Comparison of ENCODE assay signal across 8 mouse cellular contexts in genomic region chr8:94387785-94388184, GRCm38 (mm10). TPM values are rescaled to one million over a fixed set of nuclear protein-coding genes. Genes with fewer than 3 reads are reported as not detected.
DNase-seq lines count a peak whose midpoint lies in the region; ATAC-seq and TF ChIP-seq lines count a peak whose summit lies in the region.

No protein-coding gene starts in this region.

- H3K4me1 ChIP-seq in cerebellum, adult 2 months (ENCODE audit: control insufficient read depth, insufficient read depth, low read length): peaks cover 2% of the 10 kb centered on the region; the same call in 1 of the 2 replicates
- H3K4me1 ChIP-seq in limb, embryonic 13.5 days: peaks cover 15% of the 10 kb centered on the region
- peaks cover 5% of the 10 kb centered on the region; the same call in 1 of the 2 replicates for H3K4me1 ChIP-seq in stomach, embryonic 15.5 days

- H3K9ac ChIP-seq in limb, embryonic 13.5 days: peak overlapping the region; percentile 84
- H3K9ac ChIP-seq in stomach, embryonic 15.5 days: peak overlapping the region; percentile 38; the same call in 1 of the 2 replicates

- peaks cover 5% of the 10 kb centered on the region; the same call in 1 of the 2 replicates for H3K9me3 ChIP-seq in limb, embryonic 13.5 days
- no peaks in the 10 kb centered on the region for H3K9me3 ChIP-seq in stomach, embryonic 15.5 days

- no peak for TF ChIP-seq CTCF in cerebellum, adult 2 months (IDR thresholded peaks at IDR 0.05; ENCODE audit: borderline replicate concordance, insufficient read depth, low read depth, low read length)

- peak overlapping the region; percentile 57; the same call in 1 of the 2 replicates for H3K27ac ChIP-seq in cerebellum, adult 2 months (ENCODE audit: insufficient read depth, low read length)
- no peak overlapping the region; the same call in 1 of the 2 replicates for H3K27ac ChIP-seq in limb, embryonic 13.5 days
- peak overlapping the region; percentile 90 for H3K27ac ChIP-seq in stomach, embryonic 15.5 days

- ATAC-seq in limb, embryonic 13.5 days (ENCODE audit: low FRiP score, low read depth): no peak
- ATAC-seq in stomach, embryonic 15.5 days (ENCODE audit: insufficient read depth, low FRiP score, low read depth): no peak
- no peak for ATAC-seq in megakaryocyte-erythroid progenitor cell, adult 5-6 weeks (replicated peaks; ENCODE audit: low FRiP score, low TSS enrichment, poor library complexity, severe bottlenecking)

- no peaks in the 10 kb centered on the region for H3K27me3 ChIP-seq in cerebellum, adult 2 months (ENCODE audit: control insufficient read depth, insufficient read depth, low read length)
- no peaks in the 10 kb centered on the region for H3K27me3 ChIP-seq in limb, embryonic 13.5 days
- H3K27me3 ChIP-seq in stomach, embryonic 15.5 days (replicated peaks): no peaks in the 10 kb centered on the region

- WGBS in cerebellum, adult 2 months: 2% methylated on average over 6 of the region's 6 CpGs
- WGBS in limb, embryonic 13.5 days: 30% methylated on average over 6 of the region's 6 CpGs
- 18% methylated on average over 6 of the region's 6 CpGs for WGBS in stomach, embryonic 15.5 days

- H3K36me3 ChIP-seq in limb, embryonic 13.5 days: peaks cover 35% of the 10 kb centered on the region
- H3K36me3 ChIP-seq in stomach, embryonic 15.5 days: peaks cover 32% of the 10 kb centered on the region

- peak overlapping the region; percentile 92 for H3K4me2 ChIP-seq in limb, embryonic 13.5 days (replicated peaks)
- H3K4me2 ChIP-seq in stomach, embryonic 15.5 days: peak overlapping the region; percentile 74

- TF ChIP-seq POLR2A in cerebellum, adult 2 months (IDR thresholded peaks at IDR 0.05; ENCODE audit: borderline replicate concordance, insufficient read depth, low read length): no peak

- no peak for DNase-seq in cerebellum, adult 2 months
- DNase-seq in cerebellum, postnatal 10 days: no peak
- DNase-seq in retina, embryonic 14.5 days (ENCODE audit: low spot score): peak; percentile 9
- DNase-seq in retina, postnatal 1 day: no peak
- no peak for DNase-seq in gastrocnemius, postnatal 25 days

- H3K4me3 ChIP-seq in cerebellum, adult 2 months (replicated peaks; ENCODE audit: insufficient read depth, low read depth, low read length): peak overlapping the region; percentile 92
- peak overlapping the region; percentile 86 for H3K4me3 ChIP-seq in limb, embryonic 13.5 days
- H3K4me3 ChIP-seq in stomach, embryonic 15.5 days (replicated peaks): peak overlapping the region; percentile 80

RNA-seq across cellular contexts. Expression of gene Herpud1, which starts 1.5 kb away (rescaled TPM):
- 119 and 125 TPM in 2 replicates for polyA plus RNA-seq in cerebellum, adult 2 months (2012; rRNA removed)
- polyA plus RNA-seq in limb, embryonic 13.5 days (2015; fragmentation: Nextera tagmentation; extraction: Ambion mirVana): 61.2 and 68.7 TPM in 2 replicates
- 144 and 158 TPM in 2 replicates for polyA plus RNA-seq in stomach, embryonic 15.5 days (2015; fragmentation: Nextera tagmentation; extraction: Ambion mirVana)
- 31.8 and 41.0 TPM in 2 replicates for total RNA-seq in megakaryocyte-erythroid progenitor cell, adult 5-6 weeks (2014; fragmentation: Nextera tagmentation)
- 43.7 and 50.8 TPM in 2 replicates for total RNA-seq in megakaryocyte-erythroid progenitor cell, adult 5-6 weeks (2017)
- 10 to 100 TPM; 78.0 to 80.1 TPM for total RNA-seq in gastrocnemius, postnatal 25 days (2021)

RNA-seq across cellular contexts. Expression of gene Nlrc5, which starts 46.4 kb away (rescaled TPM):
- polyA plus RNA-seq in cerebellum, adult 2 months (2012; rRNA removed): 0.71 and 0.82 TPM in 2 replicates
- polyA plus RNA-seq in limb, embryonic 13.5 days (2015; fragmentation: Nextera tagmentation; extraction: Ambion mirVana): 0.33 and 0.34 TPM in 2 replicates
- 0.51 and 0.54 TPM in 2 replicates for polyA plus RNA-seq in stomach, embryonic 15.5 days (2015; fragmentation: Nextera tagmentation; extraction: Ambion mirVana)
- total RNA-seq in megakaryocyte-erythroid progenitor cell, adult 5-6 weeks (2014; fragmentation: Nextera tagmentation): 39.9 and 47.6 TPM in 2 replicates
- total RNA-seq in megakaryocyte-erythroid progenitor cell, adult 5-6 weeks (2017): 25.4 and 30.9 TPM in 2 replicates
- 1 to 10 TPM in 1 of 2 experiments, under 1 TPM in 1; 0.20 to 1.3 TPM for total RNA-seq in gastrocnemius, postnatal 25 days (2021)

RNA-seq across cellular contexts. Expression of gene Slc12a3, which starts 58.8 kb away (rescaled TPM):
- polyA plus RNA-seq in cerebellum, adult 2 months (2012; rRNA removed): 1.7 and 2.2 TPM in 2 replicates
- polyA plus RNA-seq in limb, embryonic 13.5 days (2015; fragmentation: Nextera tagmentation; extraction: Ambion mirVana): not detected in 2 replicates
- polyA plus RNA-seq in stomach, embryonic 15.5 days (2015; fragmentation: Nextera tagmentation; extraction: Ambion mirVana): 0.08 and 0.09 TPM in 2 replicates
- total RNA-seq in megakaryocyte-erythroid progenitor cell, adult 5-6 weeks (2014; fragmentation: Nextera tagmentation): 0.12 and 1.8 TPM in 2 replicates
- not detected in 2 replicates for total RNA-seq in megakaryocyte-erythroid progenitor cell, adult 5-6 weeks (2017)
- not detected for total RNA-seq in gastrocnemius, postnatal 25 days (2021)
